8 mouse cellular contexts compared by ENCODE assay signal in genomic region chr17:74395383-74396065, GRCm38 (mm10). TPM values are rescaled to one million over a fixed set of nuclear protein-coding genes. Genes with fewer than 3 reads are reported as not detected.
A peak's percentile ranks its signal among the peaks of the same experiment; 100 is the strongest.
DNase-seq lines count a peak whose midpoint lies in the region; ATAC-seq lines count a peak whose summit lies in the region.

Gene Slc30a6, plus strand, starts transcription at chr17:74395608.

- peak within 1 kb of the TSS; percentile 90 for H3K4me3 ChIP-seq in forebrain, embryonic 14.5 days (ENCODE audit: low read depth, low read length)
- peak within 1 kb of the TSS; percentile 91 for H3K4me3 ChIP-seq in neural tube, embryonic 15.5 days (replicated peaks)

- DNase-seq in ES-CJ7 (ENCODE audit: low read depth, low spot score), result peak; percentile 97
- peak; percentile 96 for DNase-seq in cerebellum, adult 11 months
- peak; percentile 99 for DNase-seq in forebrain, embryonic 14.5 days (ENCODE audit: low spot score)
- peak; percentile 95 to 97 for DNase-seq in heart, postnatal 14 days
- DNase-seq in layer of hippocampus, adult 11-12 months (ENCODE audit: low spot score), result peak; percentile 97
- peak; percentile 97 to 98 for DNase-seq in lung, adult 18-20 months
- DNase-seq in testis, postnatal 14 days (ENCODE audit: low spot score), result peak; percentile 96

- H3K4me1 ChIP-seq in forebrain, embryonic 14.5 days (ENCODE audit: control insufficient read depth, insufficient read depth, low read length), result peaks cover 4% of the 10 kb centered on the region; the same call in 1 of the 2 replicates
- H3K4me1 ChIP-seq in neural tube, embryonic 15.5 days, result peaks cover 14% of the 10 kb centered on the region

- H3K27me3 ChIP-seq in forebrain, embryonic 14.5 days (replicated peaks; ENCODE audit: control insufficient read depth, insufficient read depth, low read length), result no peaks in the 10 kb centered on the region
- no peaks in the 10 kb centered on the region for H3K27me3 ChIP-seq in neural tube, embryonic 15.5 days (replicated peaks)

- H3K27ac ChIP-seq in forebrain, embryonic 14.5 days (ENCODE audit: low read depth, low read length), result peak within 1 kb of the TSS; percentile 89
- H3K27ac ChIP-seq in neural tube, embryonic 15.5 days (replicated peaks), result peak within 1 kb of the TSS; percentile 94

- WGBS in forebrain, embryonic 14.5 days, result under 1% methylated on average over 41 of the region's 41 CpGs
- WGBS in neural tube, embryonic 15.5 days, result under 1% methylated on average over 41 of the region's 41 CpGs

- H3K9ac ChIP-seq in forebrain, embryonic 14.5 days (ENCODE audit: low read length), result peak within 1 kb of the TSS; percentile 95
- peak within 1 kb of the TSS; percentile 97 for H3K9ac ChIP-seq in neural tube, embryonic 15.5 days (replicated peaks)

- ATAC-seq in forebrain, embryonic 14.5 days, result peak; percentile 99
- ATAC-seq in neural tube, embryonic 15.5 days (ENCODE audit: low FRiP score), result peak; percentile 100

- H3K36me3 ChIP-seq in forebrain, embryonic 14.5 days (ENCODE audit: control insufficient read depth, insufficient read depth, low read length), result no peaks in the 10 kb centered on the region; the same call in 1 of the 2 replicates
- H3K36me3 ChIP-seq in neural tube, embryonic 15.5 days, result no peaks in the 10 kb centered on the region

- H3K9me3 ChIP-seq in forebrain, embryonic 14.5 days (replicated peaks; ENCODE audit: control insufficient read depth, low read length), result no peaks in the 10 kb centered on the region
- no peaks in the 10 kb centered on the region for H3K9me3 ChIP-seq in neural tube, embryonic 15.5 days (replicated peaks)

- intact Hi-C loops in heart, postnatal 14 days (cut with DNase I), result loop anchor here (5.0 to 10.0 kb wide), 3 partner anchors 53 to 89 kb away; partner anchors contain the start of gene Yipf4

- peak within 1 kb of the TSS; percentile 71 for H3K4me2 ChIP-seq in forebrain, embryonic 14.5 days (ENCODE audit: low read length)
- H3K4me2 ChIP-seq in neural tube, embryonic 15.5 days, result peak within 1 kb of the TSS; percentile 73

RNA-seq across cellular contexts. Expression of gene Slc30a6, which starts in this region (rescaled TPM):
- polyA plus RNA-seq in forebrain, embryonic 14.5 days (2014; fragmentation: Nextera tagmentation; extraction: Ambion mirVana), result 31.6 and 33.6 TPM in 2 replicates
- 10 to 100 TPM; 11.2 to 11.7 TPM for total RNA-seq in heart, postnatal 14 days (2021)
- 31.4 and 32.6 TPM in 2 replicates for polyA plus RNA-seq in neural tube, embryonic 15.5 days (2015; fragmentation: Nextera tagmentation; extraction: Ambion mirVana)

Comparison
In these comparisons a context has a peak if more than half of its experiments do, and no peak if none do; other contexts are left out.
1. Peak in every context shown above with its lines: DNase-seq, ATAC-seq, H3K4me3 ChIP-seq and H3K27ac ChIP-seq.